Mouse (Mus musculus) neural tube, embryonic 12.5 days (tissue): Measurements from ENCODE around the gene Aup1. TPM values are rescaled to one million over a fixed set of nuclear protein-coding genes. Genes with fewer than 3 reads are reported as not detected.

ENCODE experiments used
- ATAC-seq: fragments of 200-750 bp; cut with Nextera tagmentation; 2 replicates; pipeline ENCODE4 v1.8.0; 2017; ENCODE audit warnings: low read depth, mild to moderate bottlenecking, moderate TSS enrichment, moderate library complexity; ENCODE audit not compliant: low FRiP score
- H3K27ac ChIP-seq: fragments of 300-500 bp; sonication (generic); 2 replicates; pipeline ENCODE4 v1.5.1; 2016
- H3K27me3 ChIP-seq: fragments of 300-500 bp; sonication (generic); replicated peaks from 2 replicates; pipeline ENCODE4 v1.6.1; 2016; ENCODE audit warnings: mild to moderate bottlenecking
- H3K36me3 ChIP-seq: fragments of 300-500 bp; sonication (generic); 2 replicates; pipeline ENCODE4 v1.6.1; 2016; ENCODE audit warnings: mild to moderate bottlenecking
- H3K4me1 ChIP-seq: fragments of 300-500 bp; sonication (generic); 2 replicates; pipeline ENCODE4 v1.6.1; 2016
- H3K4me2 ChIP-seq: fragments of 300-500 bp; sonication (generic); replicated peaks from 2 replicates; pipeline ENCODE4 v1.6.1; 2016; ENCODE audit warnings: mild to moderate bottlenecking
- H3K4me3 ChIP-seq: fragments of 300-500 bp; sonication (generic); 2 replicates; pipeline ENCODE4 v1.5.1; 2016
- H3K9ac ChIP-seq: fragments of 300-500 bp; sonication (generic); 2 replicates; pipeline ENCODE4 v1.6.1; 2016; ENCODE audit warnings: mild to moderate bottlenecking
- H3K9me3 ChIP-seq: fragments of 300-500 bp; sonication (generic); 2 replicates; pipeline ENCODE4 v1.6.1; 2016; ENCODE audit warnings: mild to moderate bottlenecking
- WGBS: fragments of 180-500 bp; shearing (Covaris S2); methylation state at CpG from one replicate; pipeline ENCODE4 v1.1.7; 2016; 5-methylcytosine and 5-hydroxymethylcytosine counted together
- polyA plus RNA-seq: library from polyadenylated mRNA; unstranded; fragments of >200 nt; fragmentation: Nextera tagmentation; extraction: Ambion mirVana; gene quantifications from 2 replicates; pipeline ENCODE4 v1.2.1, GENCODE M21; 2016

Aup1 gene
- polyA plus RNA-seq, 1 experiment from 2014 or later: 167 TPM

GRCm38 (mm10) chr6:83057790-83058189, 3.5 kb downstream of the Aup1 start, which contains the start of gene Dqx1:
Gene Dqx1 (plus strand): TSS chr6:83057844.
- no peak within 1 kb of the TSS for H3K4me3 ChIP-seq
- H3K27me3 ChIP-seq: peaks cover 8% of the 10 kb centered on the region
- H3K36me3 ChIP-seq: peaks cover 18% of the 10 kb centered on the region
- no peaks in the 10 kb centered on the region for H3K9me3 ChIP-seq
- H3K4me1 ChIP-seq: peaks cover 18% of the 10 kb centered on the region
- no peak within 1 kb of the TSS for H3K27ac ChIP-seq
- no peak for ATAC-seq
- H3K9ac ChIP-seq: no peak within 1 kb of the TSS
- H3K4me2 ChIP-seq: no peak within 1 kb of the TSS
- 44% methylated on average over 3 of the region's 3 CpGs for WGBS

- peaks cover 11% of the 10 kb centered on the region for H3K4me1 ChIP-seq
- H3K9me3 ChIP-seq: no peaks in the 10 kb centered on the region
- no peak overlapping the region for H3K27ac ChIP-seq
- H3K27me3 ChIP-seq: peaks cover 18% of the 10 kb centered on the region
- no peak overlapping the region for H3K4me3 ChIP-seq
- ATAC-seq: no peak
- 84% methylated on average over 2 of the region's 2 CpGs for WGBS
- H3K36me3 ChIP-seq: peaks cover 18% of the 10 kb centered on the region
- no peak overlapping the region for H3K4me2 ChIP-seq
- no peak overlapping the region for H3K9ac ChIP-seq
Observed at GRCm38 (mm10) chr6:83058725-83059124, 4.4 kb downstream of the Aup1 start.

GRCm38 (mm10) chr6:83065995-83066394, 11.7 kb downstream of the Aup1 start:
- no peak overlapping the region for H3K4me3 ChIP-seq
- peaks cover 16% of the 10 kb centered on the region for H3K4me1 ChIP-seq
- no peaks in the 10 kb centered on the region for H3K36me3 ChIP-seq
- no peak overlapping the region for H3K27ac ChIP-seq
- no peak overlapping the region for H3K9ac ChIP-seq
- WGBS: 49% methylated on average over 8 of the region's 8 CpGs
- no peak for ATAC-seq
- H3K27me3 ChIP-seq: peaks cover 88% of the 10 kb centered on the region
- no peak overlapping the region for H3K4me2 ChIP-seq
- H3K9me3 ChIP-seq: no peaks in the 10 kb centered on the region

DNA sequence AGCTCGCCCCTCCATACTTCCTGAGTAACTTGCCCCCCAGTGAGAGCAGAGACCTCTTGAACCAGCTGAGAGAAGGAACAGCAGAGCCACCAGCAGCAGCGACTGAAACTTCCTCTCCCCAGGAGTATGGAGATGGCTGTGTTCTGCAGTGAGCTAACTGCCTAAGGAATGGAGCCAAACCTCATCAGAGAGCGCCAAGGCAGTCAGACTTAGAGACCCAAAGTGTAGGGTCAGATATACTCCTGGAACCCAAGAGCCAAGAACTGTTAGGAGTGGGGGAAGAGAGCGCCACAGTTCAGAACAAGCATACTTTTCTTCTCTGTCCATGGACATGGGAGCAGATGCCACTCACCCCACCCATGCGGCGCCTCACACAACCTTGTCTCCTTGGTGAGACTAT, 12.1 kb downstream of the Aup1 start:
- Histone ChIP-seq H3K4me2 (no peak overlapping the region), H3K36me3 (no peaks in the 10 kb centered on the region), H3K4me1 (peaks cover 21% of the 10 kb centered on the region), H3K9me3 (no peaks in the 10 kb centered on the region), H3K27ac (no peak overlapping the region), H3K9ac (no peak overlapping the region), H3K4me3 (no peak overlapping the region), H3K27me3 (peaks cover 93% of the 10 kb centered on the region)
- 35% methylated on average over 6 of the region's 6 CpGs for WGBS
- no peak for ATAC-seq

DNA sequence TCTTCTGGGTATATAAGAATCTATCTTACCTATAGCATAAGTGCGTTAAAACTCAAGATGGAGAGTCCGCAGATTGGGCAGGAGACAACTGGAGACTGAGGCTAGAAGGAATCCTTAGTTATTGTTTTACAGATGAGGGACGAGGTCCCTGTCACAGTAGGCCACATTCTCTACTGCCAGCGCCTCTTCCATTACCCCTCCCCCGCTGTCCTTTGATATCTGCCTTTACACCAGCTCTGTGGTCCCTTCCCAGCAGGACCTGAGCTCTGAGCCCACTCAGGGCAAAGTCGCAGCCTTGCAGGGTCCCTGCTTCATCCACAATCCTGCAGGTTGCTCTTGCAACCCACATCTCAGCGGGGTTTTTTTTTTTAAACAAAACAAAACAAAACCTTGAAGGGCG, 13.9 kb downstream of the Aup1 start:
- H3K9me3 ChIP-seq: no peaks in the 10 kb centered on the region
- peak overlapping the region; percentile 33 for H3K4me3 ChIP-seq
- peaks cover 98% of the 10 kb centered on the region for H3K27me3 ChIP-seq
- no peak for ATAC-seq
- 4% methylated on average over 8 of the region's 8 CpGs for WGBS
- peak overlapping the region; percentile 50 for H3K9ac ChIP-seq
- H3K4me2 ChIP-seq: peak overlapping the region; percentile 49
- H3K4me1 ChIP-seq: peaks cover 24% of the 10 kb centered on the region
- no peaks in the 10 kb centered on the region for H3K36me3 ChIP-seq
- no peak overlapping the region for H3K27ac ChIP-seq

DNA sequence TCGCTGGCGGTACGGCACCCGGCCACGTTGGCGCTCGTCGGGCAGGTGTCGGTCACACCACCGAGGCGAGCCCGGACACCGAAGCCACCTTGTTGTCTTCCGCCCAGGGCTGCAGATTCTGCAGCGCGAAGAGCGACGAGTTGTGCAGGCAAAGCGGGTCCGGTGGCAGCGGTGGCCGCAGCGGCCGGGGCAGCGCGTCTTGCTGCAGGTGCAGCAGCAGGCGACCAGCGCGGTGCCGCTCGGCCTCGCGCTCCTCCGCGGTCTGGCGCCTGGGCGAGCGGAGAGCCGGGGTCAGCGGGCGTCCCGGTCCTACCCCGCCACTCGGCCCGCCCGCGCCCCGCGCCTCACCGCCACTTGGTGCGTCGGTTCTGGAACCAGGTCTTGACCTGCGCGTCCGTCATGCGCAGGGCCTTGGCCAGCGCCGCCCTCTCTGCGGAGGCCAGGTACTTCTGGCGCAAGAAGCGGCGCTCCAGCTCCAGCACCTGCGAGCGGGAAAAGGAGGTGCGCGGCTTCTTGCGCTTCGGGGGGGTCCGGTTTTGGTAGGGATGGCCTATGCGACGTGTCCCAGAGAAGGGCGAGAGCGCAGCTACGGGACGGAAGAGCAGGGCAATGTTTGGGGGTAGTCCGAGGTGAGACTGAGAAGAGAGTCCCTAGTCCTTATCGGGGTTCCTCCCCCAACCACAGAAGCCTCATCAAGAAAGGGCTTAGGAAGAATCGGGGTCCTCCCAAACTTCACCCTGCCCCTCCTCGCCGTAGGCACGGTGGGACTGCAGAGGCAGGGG, 14.6 kb downstream of the Aup1 start:
- ATAC-seq: no peak
- WGBS: under 1% methylated on average over 81 of the region's 81 CpGs

DNA sequence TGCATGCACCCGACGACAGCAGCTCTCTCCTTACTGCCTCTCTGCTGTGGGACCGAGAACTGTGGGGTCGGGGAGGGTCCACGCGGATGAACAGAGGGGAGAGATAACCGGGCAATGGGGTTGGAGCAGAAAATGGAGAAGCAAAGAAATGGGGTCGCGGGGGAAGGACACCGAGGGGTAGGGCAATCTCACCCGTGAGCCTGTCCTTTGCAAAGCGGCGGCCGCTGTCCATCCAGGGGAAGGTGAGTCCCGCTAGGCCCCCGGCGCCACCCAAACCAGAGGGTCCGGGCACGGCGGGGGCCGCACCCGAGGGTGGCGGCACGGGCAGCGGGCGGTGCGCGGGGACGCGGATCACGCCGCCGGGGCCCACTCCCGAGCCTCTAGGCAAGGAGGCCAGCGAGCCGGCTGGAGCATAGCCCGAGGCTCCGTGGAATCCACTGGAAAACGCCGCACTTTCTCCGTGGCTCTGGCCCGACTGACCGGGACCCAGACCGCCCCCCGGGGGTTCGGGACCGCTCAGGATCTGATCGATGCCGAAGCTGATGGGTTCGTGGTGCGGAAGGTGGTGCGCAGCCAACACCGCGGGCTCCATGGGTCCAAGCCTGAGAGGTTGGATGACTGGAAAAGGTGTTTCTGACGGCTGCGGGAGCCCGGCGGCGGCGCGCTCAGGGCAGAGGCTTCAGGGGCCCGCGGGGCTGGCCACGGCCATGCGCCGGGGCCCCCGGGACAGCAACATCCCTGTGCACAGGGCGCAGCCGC, 15.3 kb downstream of the Aup1 start:
- H3K27me3 ChIP-seq: peaks cover 97% of the 10 kb centered on the region
- WGBS: 1% methylated on average over 69 of the region's 69 CpGs
- no peaks in the 10 kb centered on the region for H3K9me3 ChIP-seq
- peak overlapping the region; percentile 37; the same call in 1 of the 2 replicates for H3K27ac ChIP-seq
- H3K4me3 ChIP-seq: peak overlapping the region; percentile 33
- 0 out of 2 replicates have a peak, but pooled peaks have one; percentile 30 for ATAC-seq
- peak overlapping the region; percentile 49 for H3K4me2 ChIP-seq
- H3K9ac ChIP-seq: peak overlapping the region; percentile 50
- peaks cover 24% of the 10 kb centered on the region for H3K4me1 ChIP-seq
- no peaks in the 10 kb centered on the region for H3K36me3 ChIP-seq

More for the DNA sequence above, 14.6 kb downstream of the Aup1 start:
- peaks cover 98% of the 10 kb centered on the region for H3K27me3 ChIP-seq
- peaks cover 24% of the 10 kb centered on the region for H3K4me1 ChIP-seq
- H3K9ac ChIP-seq: peak overlapping the region; percentile 50
- no peaks in the 10 kb centered on the region for H3K36me3 ChIP-seq
- H3K27ac ChIP-seq: no peak overlapping the region
- H3K4me3 ChIP-seq: peak overlapping the region; percentile 33
- peak overlapping the region; percentile 49 for H3K4me2 ChIP-seq
- H3K9me3 ChIP-seq: no peaks in the 10 kb centered on the region

GRCm38 (mm10) chr6:83070247-83070310, 15.8 kb downstream of the Aup1 start, which contains the start of gene Tlx2:
Gene Tlx2 (minus strand): TSS chr6:83070293.
- ATAC-seq: no peak
- Histone ChIP-seq H3K27me3 (peaks cover 96% of the 10 kb centered on the region), H3K4me3 (peak within 1 kb of the TSS; percentile 33), H3K4me2 (peak within 1 kb of the TSS; percentile 49), H3K9ac (peak within 1 kb of the TSS; percentile 50), H3K27ac (peak within 1 kb of the TSS; percentile 37; the same call in 1 of the 2 replicates), H3K36me3 (no peaks in the 10 kb centered on the region), H3K4me1 (peaks cover 24% of the 10 kb centered on the region), H3K9me3 (no peaks in the 10 kb centered on the region)
- 3% methylated on average over 10 of the region's 10 CpGs for WGBS

DNA sequence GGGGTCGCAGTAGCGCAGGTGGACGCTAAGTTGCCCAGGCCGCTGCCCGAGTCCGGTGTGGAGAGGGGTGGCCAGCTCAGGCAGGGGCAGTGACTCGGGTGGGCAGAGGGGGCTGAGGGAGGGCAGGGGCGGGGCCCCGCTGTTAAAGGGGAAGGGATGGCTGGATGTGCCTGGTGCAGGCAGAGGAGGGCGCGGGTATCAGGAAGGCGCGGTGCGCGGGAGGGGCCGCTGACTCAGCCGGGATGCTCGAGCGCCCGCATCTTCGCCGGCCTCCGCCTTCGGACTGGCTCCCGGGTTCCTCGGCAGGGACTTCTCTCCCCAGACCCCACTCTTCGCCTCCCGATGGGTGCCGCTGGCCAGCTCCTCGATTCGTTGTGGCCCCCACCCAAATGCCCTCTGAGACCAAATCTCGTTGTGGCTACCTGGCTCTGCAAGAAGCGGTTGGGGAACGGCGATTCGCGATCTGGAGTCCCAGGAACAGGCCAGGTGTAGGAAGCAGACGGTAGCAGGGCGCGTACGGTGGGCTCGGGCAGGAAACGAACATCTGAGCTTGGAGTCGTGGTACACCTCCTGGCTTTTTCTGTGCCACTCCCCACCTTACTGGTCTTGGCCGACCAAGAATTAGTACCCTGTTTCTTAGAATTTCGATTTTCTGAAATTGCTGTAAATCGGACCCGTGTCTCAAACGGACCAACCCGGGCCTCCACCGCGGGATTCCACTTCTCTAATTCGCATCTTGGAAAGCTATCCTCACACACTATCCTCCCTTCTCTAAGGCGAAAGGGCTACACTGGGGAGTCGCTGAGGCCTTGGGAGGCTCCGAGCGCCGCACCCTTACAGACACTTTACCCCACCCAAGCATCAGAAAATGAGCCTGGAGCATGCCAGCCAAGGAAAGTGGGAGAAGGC, 16.2 kb downstream of the Aup1 start:
- ATAC-seq: 0 out of 2 replicates have a peak, but pooled peaks have one; percentile 11
- H3K36me3 ChIP-seq: no peaks in the 10 kb centered on the region
- peaks cover 24% of the 10 kb centered on the region for H3K4me1 ChIP-seq
- WGBS: under 1% methylated on average over 58 of the region's 58 CpGs
- H3K9ac ChIP-seq: peak overlapping the region; percentile 50
- H3K27ac ChIP-seq: peak overlapping the region; percentile 37; the same call in 1 of the 2 replicates
- peak overlapping the region; percentile 33 for H3K4me3 ChIP-seq
- H3K27me3 ChIP-seq: peaks cover 93% of the 10 kb centered on the region
- H3K9me3 ChIP-seq: no peaks in the 10 kb centered on the region
- peak overlapping the region; percentile 49 for H3K4me2 ChIP-seq

DNA sequence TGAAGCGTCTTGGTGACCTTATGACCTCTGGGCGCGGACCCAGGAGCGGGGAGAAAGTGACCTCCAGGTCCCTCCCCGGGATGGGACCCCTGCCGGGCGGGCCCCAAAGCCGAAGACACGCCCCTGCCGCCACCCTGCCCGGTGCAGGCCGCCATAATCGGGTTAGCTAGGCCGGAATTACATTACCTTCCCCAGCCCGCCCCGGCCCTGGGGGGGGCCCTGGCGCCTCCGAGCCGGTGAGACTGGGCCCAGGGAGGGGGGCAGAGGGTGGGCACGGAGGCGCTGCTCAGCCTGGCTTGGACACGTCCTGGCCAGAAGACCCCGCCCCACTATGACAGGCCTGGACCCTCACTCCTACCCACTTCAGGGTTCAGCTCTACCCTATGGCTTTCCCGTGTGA, 16.9 kb downstream of the Aup1 start:
- Histone ChIP-seq H3K4me3 (peak overlapping the region; percentile 8), H3K27me3 (peaks cover 92% of the 10 kb centered on the region), H3K9me3 (no peaks in the 10 kb centered on the region), H3K4me2 (peak overlapping the region; percentile 49), H3K36me3 (no peaks in the 10 kb centered on the region), H3K9ac (0 out of 2 replicates have a peak overlapping the region, but pooled peaks have one; percentile 0), H3K4me1 (peaks cover 24% of the 10 kb centered on the region), H3K27ac (no peak overlapping the region; the same call in 1 of the 2 replicates)
- WGBS: 2% methylated on average over 24 of the region's 24 CpGs
- ATAC-seq: no peak

DNA sequence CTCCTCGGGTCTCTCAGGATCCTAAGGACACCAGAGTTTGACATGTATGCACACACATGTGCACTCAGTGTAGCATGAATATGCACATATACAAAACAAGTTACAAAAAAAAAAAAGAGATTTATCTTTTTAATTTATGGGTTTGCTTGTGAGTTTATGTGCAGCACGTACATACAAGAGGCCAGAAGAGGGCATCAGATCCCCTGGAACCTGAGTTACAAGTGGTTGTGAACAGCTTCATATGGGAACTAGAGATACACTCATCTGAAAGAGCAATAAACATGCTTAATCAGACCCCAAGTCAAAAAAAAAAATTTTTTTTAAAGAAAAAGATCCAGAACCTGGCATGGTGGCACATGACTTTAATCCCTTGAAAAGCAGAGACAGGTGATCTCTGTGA, 20.7 kb downstream of the Aup1 start:
- peaks cover 31% of the 10 kb centered on the region for H3K4me1 ChIP-seq
- no peak overlapping the region for H3K27ac ChIP-seq
- H3K9ac ChIP-seq: no peak overlapping the region
- 33% methylated on average over 2 of the region's 2 CpGs for WGBS
- 0 out of 2 replicates have a peak, but pooled peaks cover under 1% of the 10 kb centered on the region for H3K36me3 ChIP-seq
- no peak overlapping the region for H3K4me3 ChIP-seq
- H3K4me2 ChIP-seq: no peak overlapping the region
- H3K9me3 ChIP-seq: no peaks in the 10 kb centered on the region
- peaks cover 59% of the 10 kb centered on the region for H3K27me3 ChIP-seq
- ATAC-seq: no peak
